Mouse (Mus musculus): ENCODE measurements at regions not wholly inside any gene's neighbourhood (a gene's known extent, or its start where the extent isn't known, plus 50 kb on each side); places are given as distances from the start of the nearest gene placed in this dataset.

GRCm38 (mm10) chr13:43900758-43901157, 116.2 kb downstream of the Cd83 start:
- Histone ChIP-seq H3K4me3 (replicated peaks; ENCODE audit: low read length) (no peak overlapping the region), H3K27me3 (ENCODE audit: insufficient read depth, low read length) (no peaks in the 10 kb centered on the region; the same call in 1 of the 2 replicates), H3K4me1 (replicated peaks; ENCODE audit: low read depth, low read length) (peaks cover 3% of the 10 kb centered on the region), H3K36me3 (ENCODE audit: insufficient read depth, low read length) (no peaks in the 10 kb centered on the region), H3K9me3 (ENCODE audit: low read length) (no peaks in the 10 kb centered on the region)
- no peak for TF ChIP-seq NANOG (IDR thresholded peaks at IDR 0.05; ENCODE audit: borderline replicate concordance, low read length)
- TF ChIP-seq CTCF (conservative IDR thresholded peaks at IDR 0.05; ENCODE audit: low read length) = no peak
- TF ChIP-seq POU5F1 (IDR thresholded peaks at IDR 0.05; ENCODE audit: borderline replicate concordance, low read length) = no peak

GRCm38 (mm10) chr13:43903391-43903790, 118.8 kb downstream of the Cd83 start:
- H3K36me3 ChIP-seq (ENCODE audit: insufficient read depth, low read length) = no peaks in the 10 kb centered on the region
- H3K4me1 ChIP-seq (replicated peaks; ENCODE audit: low read depth, low read length) = peaks cover 29% of the 10 kb centered on the region
- TF ChIP-seq POU5F1 (IDR thresholded peaks at IDR 0.05; ENCODE audit: borderline replicate concordance, low read length) (no peak), CTCF (conservative IDR thresholded peaks at IDR 0.05; ENCODE audit: low read length) (no peak), NANOG (IDR thresholded peaks at IDR 0.05; ENCODE audit: borderline replicate concordance, low read length) (no peak)
- peaks cover 3% of the 10 kb centered on the region; the same call in 1 of the 2 replicates for H3K27me3 ChIP-seq (ENCODE audit: insufficient read depth, low read length)
- no peak overlapping the region for H3K4me3 ChIP-seq (replicated peaks; ENCODE audit: low read length)
- no peaks in the 10 kb centered on the region for H3K9me3 ChIP-seq (ENCODE audit: low read length)

- Histone ChIP-seq H3K4me1 (replicated peaks; ENCODE audit: low read depth, low read length) (peaks cover 38% of the 10 kb centered on the region), H3K36me3 (ENCODE audit: insufficient read depth, low read length) (no peaks in the 10 kb centered on the region), H3K27me3 (ENCODE audit: insufficient read depth, low read length) (peaks cover 3% of the 10 kb centered on the region; the same call in 1 of the 2 replicates), H3K9me3 (ENCODE audit: low read length) (no peaks in the 10 kb centered on the region), H3K4me3 (replicated peaks; ENCODE audit: low read length) (no peak overlapping the region)
- no peak for TF ChIP-seq POU5F1 (IDR thresholded peaks at IDR 0.05; ENCODE audit: borderline replicate concordance, low read length)
- TF ChIP-seq CTCF (conservative IDR thresholded peaks at IDR 0.05; ENCODE audit: low read length) = no peak
- TF ChIP-seq NANOG (IDR thresholded peaks at IDR 0.05; ENCODE audit: borderline replicate concordance, low read length) = no peak
These were observed 119.7 kb downstream of the Cd83 start for GRCm38 (mm10) chr13:43904291-43904690.

GRCm38 (mm10) chr13:43906241-43906640, 121.7 kb downstream of the Cd83 start:
- no peak for TF ChIP-seq NANOG (IDR thresholded peaks at IDR 0.05; ENCODE audit: borderline replicate concordance, low read length)
- no peak for TF ChIP-seq POU5F1 (IDR thresholded peaks at IDR 0.05; ENCODE audit: borderline replicate concordance, low read length)
- no peak for TF ChIP-seq CTCF (conservative IDR thresholded peaks at IDR 0.05; ENCODE audit: low read length)

GRCm38 (mm10) chr13:43907425-43907824, 122.8 kb downstream of the Cd83 start:
- Histone ChIP-seq H3K4me3 (replicated peaks; ENCODE audit: low read length) (no peak overlapping the region), H3K4me1 (replicated peaks; ENCODE audit: low read depth, low read length) (peaks cover 49% of the 10 kb centered on the region), H3K36me3 (ENCODE audit: insufficient read depth, low read length) (no peaks in the 10 kb centered on the region), H3K9me3 (ENCODE audit: low read length) (no peaks in the 10 kb centered on the region), H3K27me3 (ENCODE audit: insufficient read depth, low read length) (peaks cover 3% of the 10 kb centered on the region; the same call in 1 of the 2 replicates)
- TF ChIP-seq NANOG (IDR thresholded peaks at IDR 0.05; ENCODE audit: borderline replicate concordance, low read length) (no peak), POU5F1 (IDR thresholded peaks at IDR 0.05; ENCODE audit: borderline replicate concordance, low read length) (no peak), CTCF (conservative IDR thresholded peaks at IDR 0.05; ENCODE audit: low read length) (no peak)

More at GRCm38 (mm10) chr13:43906241-43906640, 121.7 kb downstream of the Cd83 start:
- Histone ChIP-seq H3K4me1 (replicated peaks; ENCODE audit: low read depth, low read length) (peaks cover 49% of the 10 kb centered on the region), H3K9me3 (ENCODE audit: low read length) (no peaks in the 10 kb centered on the region), H3K27me3 (ENCODE audit: insufficient read depth, low read length) (peaks cover 3% of the 10 kb centered on the region; the same call in 1 of the 2 replicates), H3K36me3 (ENCODE audit: insufficient read depth, low read length) (no peaks in the 10 kb centered on the region), H3K4me3 (replicated peaks; ENCODE audit: low read length) (no peak overlapping the region)

- 0 out of 2 replicates have a peak, but pooled peaks have one; percentile 28 for TF ChIP-seq NANOG (IDR thresholded peaks at IDR 0.05; ENCODE audit: borderline replicate concordance, low read length)
- TF ChIP-seq POU5F1 (IDR thresholded peaks at IDR 0.05; ENCODE audit: borderline replicate concordance, low read length) = no peak
- no peak for TF ChIP-seq CTCF (conservative IDR thresholded peaks at IDR 0.05; ENCODE audit: low read length)
These were observed 123.6 kb downstream of the Cd83 start for GRCm38 (mm10) chr13:43908041-43908644.

GRCm38 (mm10) chr13:43909933-43910332, 125.4 kb downstream of the Cd83 start:
- peaks cover 55% of the 10 kb centered on the region for H3K4me1 ChIP-seq (replicated peaks; ENCODE audit: low read depth, low read length)
- no peak for TF ChIP-seq NANOG (IDR thresholded peaks at IDR 0.05; ENCODE audit: borderline replicate concordance, low read length)
- no peak for TF ChIP-seq CTCF (conservative IDR thresholded peaks at IDR 0.05; ENCODE audit: low read length)
- H3K4me3 ChIP-seq (replicated peaks; ENCODE audit: low read length) = no peak overlapping the region
- no peaks in the 10 kb centered on the region for H3K9me3 ChIP-seq (ENCODE audit: low read length)
- peaks cover 3% of the 10 kb centered on the region; the same call in 1 of the 2 replicates for H3K27me3 ChIP-seq (ENCODE audit: insufficient read depth, low read length)
- no peaks in the 10 kb centered on the region for H3K36me3 ChIP-seq (ENCODE audit: insufficient read depth, low read length)

More at GRCm38 (mm10) chr13:43908041-43908644, 123.6 kb downstream of the Cd83 start:
- Histone ChIP-seq H3K4me1 (replicated peaks; ENCODE audit: low read depth, low read length) (peaks cover 50% of the 10 kb centered on the region), H3K36me3 (ENCODE audit: insufficient read depth, low read length) (no peaks in the 10 kb centered on the region), H3K9me3 (ENCODE audit: low read length) (no peaks in the 10 kb centered on the region), H3K27me3 (ENCODE audit: insufficient read depth, low read length) (peaks cover 3% of the 10 kb centered on the region; the same call in 1 of the 2 replicates), H3K4me3 (replicated peaks; ENCODE audit: low read length) (no peak overlapping the region)

- Histone ChIP-seq H3K36me3 (ENCODE audit: insufficient read depth, low read length) (no peaks in the 10 kb centered on the region), H3K4me3 (replicated peaks; ENCODE audit: low read length) (no peak overlapping the region), H3K27me3 (ENCODE audit: insufficient read depth, low read length) (0 out of 2 replicates have a peak, but pooled peaks cover 3% of the 10 kb centered on the region), H3K4me1 (replicated peaks; ENCODE audit: low read depth, low read length) (peaks cover 25% of the 10 kb centered on the region), H3K9me3 (ENCODE audit: low read length) (no peaks in the 10 kb centered on the region)
- TF ChIP-seq CTCF (conservative IDR thresholded peaks at IDR 0.05; ENCODE audit: low read length) (no peak), NANOG (IDR thresholded peaks at IDR 0.05; ENCODE audit: borderline replicate concordance, low read length) (no peak), POU5F1 (IDR thresholded peaks at IDR 0.05; ENCODE audit: borderline replicate concordance, low read length) (no peak)
These were observed 128.9 kb downstream of the Cd83 start for GRCm38 (mm10) chr13:43913476-43913875.

Measured in E14TG2a.4 (cell line).